Mouse (Mus musculus) G1E (cell line): ENCODE measurements at regions not wholly inside any gene's neighbourhood (a gene's known extent, or its start where the extent isn't known, plus 50 kb on each side); places are given as distances from the start of the nearest gene placed in this dataset.

Source experiments
- CTCF ChIP-seq: IDR thresholded peaks from 2 replicates; pipeline ENCODE4 v1.5.1; 2012; ENCODE audit warnings: low read depth, low read length, inconsistent platforms, mixed read lengths
- GATA1 ChIP-seq: IDR thresholded peaks from 2 replicates; pipeline ENCODE4 v1.6.1; 2012; ENCODE audit warnings: borderline replicate concordance, low read length, inconsistent platforms, mixed read lengths

DNA sequence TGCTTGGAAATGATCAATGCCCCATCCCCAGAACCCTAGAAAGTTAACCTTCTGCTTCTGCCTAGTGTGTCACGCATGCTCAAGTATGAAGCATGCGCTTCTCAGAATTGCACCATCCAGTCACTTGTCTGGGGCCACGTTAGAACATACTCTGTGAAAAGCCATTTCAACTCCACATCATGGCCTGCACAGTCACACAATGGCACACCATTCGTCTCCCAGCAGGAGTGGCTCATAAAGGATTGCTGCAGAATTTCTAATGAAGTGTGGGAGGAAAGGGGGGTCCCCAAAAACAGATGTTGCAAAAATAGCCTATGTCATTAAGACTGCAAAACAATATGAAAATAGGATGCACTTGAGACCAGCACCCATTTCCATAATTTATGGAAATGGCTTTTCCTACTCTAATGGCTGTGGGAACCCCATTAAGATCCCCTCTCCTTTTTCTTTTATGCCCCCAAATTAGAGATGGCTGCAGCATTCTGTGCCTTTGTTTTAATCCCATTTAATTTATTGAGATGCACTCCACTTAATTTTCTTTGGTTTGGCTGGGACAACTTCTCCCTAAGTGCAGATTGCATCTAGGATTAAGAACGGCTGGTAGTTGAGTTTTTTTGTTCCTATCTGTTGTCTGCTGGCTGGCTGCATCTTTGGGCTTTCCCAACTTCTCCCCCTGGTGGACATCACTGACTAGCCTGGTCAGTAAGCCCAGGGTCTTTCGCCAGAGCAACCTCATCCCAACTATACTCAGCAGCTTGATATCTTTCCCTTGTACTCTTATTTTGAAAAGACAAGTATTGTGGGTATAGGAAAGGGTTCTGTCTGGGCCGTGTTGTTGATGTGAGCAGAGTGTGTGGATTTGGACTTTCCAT, 294.5 kb downstream of the Med10 start:
- TF ChIP-seq CTCF (no peak), GATA1 (no peak)
